Mouse (Mus musculus) forebrain, postnatal 0 days (tissue): ENCODE results near the gene Pip5kl1. TPM values are rescaled to one million over a fixed set of nuclear protein-coding genes. Genes with fewer than 3 reads are reported as not detected.

Experiments used
- ATAC-seq: fragments of 200-750 bp; cut with Nextera tagmentation; 2 replicates; pipeline ENCODE4 v1.8.0; 2017; ENCODE audit warnings: mild to moderate bottlenecking, moderate library complexity
- DNase-seq: peaks from one replicate; pipeline ENCODE4 v3.0.0-alpha.2; 2015
- H3K27ac ChIP-seq: fragments of 300-500 bp; sonication (generic); 2 replicates; pipeline ENCODE4 v1.5.1; 2014; ENCODE audit warnings: low read depth, mild to moderate bottlenecking, antibody characterized with exemption, low read length, moderate library complexity, mixed read lengths
- H3K27me3 ChIP-seq: fragments of 300-500 bp; sonication (generic); 2 replicates; pipeline ENCODE4 v1.6.1; 2014; ENCODE audit warnings: mild to moderate bottlenecking, low read length, mixed read lengths; ENCODE audit not compliant: insufficient read depth
- H3K36me3 ChIP-seq: fragments of 300-500 bp; sonication (generic); 2 replicates; pipeline ENCODE4 v1.6.1; 2014; ENCODE audit warnings: mild to moderate bottlenecking, moderate library complexity; ENCODE audit not compliant: insufficient read depth
- H3K4me1 ChIP-seq: fragments of 300-500 bp; sonication (generic); 2 replicates; pipeline ENCODE4 v1.6.1; 2014; ENCODE audit warnings: antibody characterized with exemption; ENCODE audit not compliant: insufficient read depth
- H3K4me2 ChIP-seq: fragments of 300-500 bp; sonication (generic); 2 replicates; pipeline ENCODE4 v1.6.1; 2014; ENCODE audit warnings: low read depth, mild to moderate bottlenecking, moderate library complexity
- H3K4me3 ChIP-seq: fragments of 300-500 bp; sonication (generic); 2 replicates; pipeline ENCODE4 v1.5.1; 2014; ENCODE audit warnings: low read depth, low read length, mixed read lengths
- H3K9ac ChIP-seq: fragments of 300-500 bp; sonication (generic); 2 replicates; pipeline ENCODE4 v1.6.1; 2014; ENCODE audit warnings: mild to moderate bottlenecking
- H3K9me3 ChIP-seq: fragments of 300-500 bp; sonication (generic); 2 replicates; pipeline ENCODE4 v1.6.1; 2016; ENCODE audit warnings: low read length
- CTCF ChIP-seq: sonication (generic); IDR thresholded peaks from 2 replicates; pipeline ENCODE4 v1.5.1; 2016; ENCODE audit warnings: antibody characterized with exemption, control low read depth, low read depth
- WGBS: fragments of 180-500 bp; shearing (Covaris S2); extraction: QIAGEN DNeasy Blood & Tissue Kit; methylation state at CpG from one replicate; pipeline ENCODE4 v1.1.7; 2014; 5-methylcytosine and 5-hydroxymethylcytosine counted together
- polyA plus RNA-seq: library from polyadenylated mRNA; unstranded; fragments of >200 nt; fragmentation: Nextera tagmentation; extraction: Ambion mirVana; gene quantifications from 2 replicates; pipeline ENCODE4 v1.2.1, GENCODE M21; 2015
- total RNA-seq: library from RNA; depleted of rRNA; stranded (reverse); fragments of >200 nt; gene quantifications from 2 replicates; pipeline ENCODE4 v1.2.3, GENCODE M21; 2014

The Pip5kl1 gene
- total and polyA plus RNA-seq, 2 experiments from 2014 or later = 8.2 to 11.8 TPM

GRCm38 (mm10) chr2:32559570-32559969, 15.0 kb upstream of the Pip5kl1 start:
- Histone ChIP-seq H3K4me1 (no peaks in the 10 kb centered on the region), H3K4me2 (no peak overlapping the region), H3K36me3 (peaks cover 19% of the 10 kb centered on the region; the same call in 1 of the 2 replicates), H3K27me3 (no peaks in the 10 kb centered on the region), H3K9me3 (no peaks in the 10 kb centered on the region), H3K9ac (no peak overlapping the region), H3K27ac (peak overlapping the region; percentile 57), H3K4me3 (no peak overlapping the region)
- DNase-seq (peak; percentile 52), ATAC-seq (peak; percentile 93)
- 11% methylated on average over 5 of the region's 5 CpGs for WGBS
- TF ChIP-seq CTCF = no peak

DNA sequence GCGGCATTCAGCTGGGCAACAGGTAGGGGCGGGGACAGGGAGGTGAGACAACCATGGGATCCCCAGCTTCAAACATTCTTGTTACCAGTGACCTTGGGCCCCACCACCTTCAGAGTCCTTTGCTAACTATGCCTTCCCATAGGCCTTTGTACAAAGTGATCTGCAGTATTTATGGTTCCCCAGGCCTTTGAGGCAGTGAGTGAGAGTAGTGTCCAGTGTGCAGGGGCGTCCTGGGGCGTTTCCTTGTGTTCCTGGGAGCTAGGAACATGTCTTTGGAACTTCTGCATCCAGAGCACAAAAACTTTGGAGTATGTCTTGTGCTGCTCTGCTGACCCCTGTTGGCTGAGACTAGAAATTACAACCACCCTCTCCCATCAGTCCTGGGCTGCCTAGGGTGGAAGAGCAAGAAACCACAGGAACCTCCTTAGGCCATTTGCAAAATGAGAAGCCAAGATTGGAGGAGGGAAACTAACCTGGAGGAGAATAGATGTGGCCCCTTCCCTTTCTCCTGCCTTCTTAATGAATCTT, 8.0 kb upstream of the Pip5kl1 start:
- 39% methylated on average over 4 of the region's 4 CpGs for WGBS
- peaks cover 43% of the 10 kb centered on the region for H3K36me3 ChIP-seq
- H3K4me1 ChIP-seq = peaks cover 3% of the 10 kb centered on the region
- no peak overlapping the region for H3K4me3 ChIP-seq
- no peak overlapping the region for H3K4me2 ChIP-seq
- H3K27me3 ChIP-seq = no peaks in the 10 kb centered on the region
- TF ChIP-seq CTCF = peak; percentile 91
- no peaks in the 10 kb centered on the region for H3K9me3 ChIP-seq
- no peak overlapping the region for H3K27ac ChIP-seq
- DNase-seq (peak; percentile 83), ATAC-seq (peak; percentile 26; the same call in 1 of the 2 replicates)
- no peak overlapping the region for H3K9ac ChIP-seq

DNA sequence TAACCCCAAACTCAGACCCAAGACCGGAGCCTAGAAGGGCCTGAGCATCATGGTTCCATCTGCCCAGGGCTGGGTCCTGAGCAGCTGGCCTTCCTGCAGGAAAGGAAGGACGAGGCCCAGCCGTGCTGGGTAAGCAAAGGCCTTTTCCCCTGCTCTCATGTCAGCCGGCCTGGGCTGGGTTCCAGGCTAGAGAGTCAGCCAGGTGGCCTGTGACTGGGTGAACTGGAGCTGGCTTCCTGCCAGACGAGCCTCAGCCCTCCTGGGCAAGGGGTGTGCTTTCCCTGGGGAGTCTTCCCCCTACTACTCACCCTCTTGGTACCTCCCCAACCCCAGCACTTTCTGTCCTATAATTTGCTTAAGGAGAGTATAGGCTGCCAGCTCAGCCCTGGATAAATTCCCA, 6.4 kb upstream of the Pip5kl1 start:
- no peak overlapping the region for H3K27ac ChIP-seq
- no peaks in the 10 kb centered on the region for H3K27me3 ChIP-seq
- WGBS = 70% methylated on average over 5 of the region's 5 CpGs
- no peak overlapping the region for H3K4me3 ChIP-seq
- H3K4me1 ChIP-seq = peaks cover 7% of the 10 kb centered on the region
- DNase-seq (no peak), ATAC-seq (no peak)
- H3K9me3 ChIP-seq = no peaks in the 10 kb centered on the region
- TF ChIP-seq CTCF = no peak
- H3K9ac ChIP-seq = no peak overlapping the region
- no peak overlapping the region for H3K4me2 ChIP-seq
- peaks cover 45% of the 10 kb centered on the region for H3K36me3 ChIP-seq

- no peak overlapping the region for H3K4me3 ChIP-seq
- H3K27me3 ChIP-seq = no peaks in the 10 kb centered on the region
- TF ChIP-seq CTCF = no peak
- H3K36me3 ChIP-seq = peaks cover 42% of the 10 kb centered on the region
- 86% methylated on average over 3 of the region's 3 CpGs for WGBS
- no peak overlapping the region for H3K27ac ChIP-seq
- DNase-seq (no peak), ATAC-seq (no peak)
- H3K9me3 ChIP-seq = no peaks in the 10 kb centered on the region
- no peak overlapping the region for H3K9ac ChIP-seq
- no peak overlapping the region for H3K4me2 ChIP-seq
- H3K4me1 ChIP-seq = peaks cover 7% of the 10 kb centered on the region
Observed at GRCm38 (mm10) chr2:32568941-32569340, 5.7 kb upstream of the Pip5kl1 start.

GRCm38 (mm10) chr2:32570698-32571494, 3.7 kb upstream of the Pip5kl1 start, which contains the start of gene Dpm2:
Gene Dpm2, plus strand, starts transcription at chr2:32570858.
- 2% methylated on average over 36 of the region's 36 CpGs for WGBS
- Histone ChIP-seq H3K9ac (peak within 1 kb of the TSS; percentile 77), H3K4me1 (peaks cover 7% of the 10 kb centered on the region), H3K27me3 (no peaks in the 10 kb centered on the region), H3K4me3 (peak within 1 kb of the TSS; percentile 77), H3K9me3 (no peaks in the 10 kb centered on the region), H3K4me2 (peak within 1 kb of the TSS; percentile 88), H3K36me3 (peaks cover 29% of the 10 kb centered on the region), H3K27ac (peak within 1 kb of the TSS; percentile 78)
- DNase-seq (peak; percentile 95), ATAC-seq (peak; percentile 87)
- TF ChIP-seq CTCF = no peak

DNA sequence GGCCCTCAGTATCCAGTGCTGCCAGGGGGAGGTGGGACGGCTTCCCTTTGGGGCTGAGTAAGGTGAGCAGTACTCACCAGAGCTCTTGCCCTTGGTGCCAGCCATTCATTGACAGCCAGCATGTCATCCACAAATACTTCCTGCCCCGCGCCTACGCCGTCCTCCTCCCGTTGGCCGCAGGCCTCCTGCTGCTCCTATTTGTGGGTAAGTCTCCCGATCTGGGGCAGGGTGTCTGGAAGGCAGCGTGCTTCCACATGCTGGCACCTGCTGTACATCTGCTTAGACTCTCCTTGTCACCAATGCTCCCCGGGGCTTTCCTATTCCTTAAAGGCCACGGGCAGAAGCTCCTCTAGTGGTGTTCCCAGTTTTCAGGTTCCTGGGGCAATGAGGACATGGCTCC, 2.4 kb upstream of the Pip5kl1 start:
- no peak overlapping the region for H3K27ac ChIP-seq
- no peak for TF ChIP-seq CTCF
- no peak overlapping the region for H3K9ac ChIP-seq
- 95% methylated on average over 11 of the region's 11 CpGs for WGBS
- ATAC-seq = no peak
- no peak overlapping the region for H3K4me3 ChIP-seq
- H3K36me3 ChIP-seq = peaks cover 20% of the 10 kb centered on the region
- DNase-seq = no peak
- H3K4me2 ChIP-seq = no peak overlapping the region
- no peaks in the 10 kb centered on the region for H3K9me3 ChIP-seq
- peaks cover 7% of the 10 kb centered on the region for H3K4me1 ChIP-seq
- no peaks in the 10 kb centered on the region for H3K27me3 ChIP-seq
